Mouse (Mus musculus) hindbrain, postnatal 0 days (tissue): ENCODE measurements around the gene Gm21992. TPM values are rescaled to one million over a fixed set of nuclear protein-coding genes. Genes with fewer than 3 reads are reported as not detected.

ENCODE experiments used
- ATAC-seq: fragments of 200-750 bp; cut with Nextera tagmentation; 2 replicates; pipeline ENCODE4 v1.8.0; 2017; ENCODE audit warnings: mild to moderate bottlenecking, moderate TSS enrichment, moderate library complexity
- DNase-seq: peaks from one replicate; pipeline ENCODE4 v3.0.0-alpha.2; 2015; ENCODE audit warnings: low spot score
- H3K27ac ChIP-seq: fragments of 300-500 bp; sonication (generic); 2 replicates; pipeline ENCODE4 v1.5.1; 2014; ENCODE audit warnings: mild to moderate bottlenecking
- H3K27me3 ChIP-seq: fragments of 300-500 bp; sonication (generic); 2 replicates; pipeline ENCODE4 v1.6.1; 2014; ENCODE audit warnings: low read length, mixed read lengths; ENCODE audit not compliant: insufficient read depth
- H3K36me3 ChIP-seq: fragments of 300-500 bp; sonication (generic); 2 replicates; pipeline ENCODE4 v1.6.1; 2014; ENCODE audit warnings: low read length, mixed read lengths; ENCODE audit not compliant: insufficient read depth
- H3K4me1 ChIP-seq: fragments of 300-500 bp; sonication (generic); 2 replicates; pipeline ENCODE4 v1.6.1; 2014; ENCODE audit warnings: antibody characterized with exemption, low read length, mixed read lengths; ENCODE audit not compliant: insufficient read depth
- H3K4me2 ChIP-seq: fragments of 300-500 bp; sonication (generic); 2 replicates; pipeline ENCODE4 v1.6.1; 2014; ENCODE audit warnings: low read depth, mild to moderate bottlenecking, low read length, moderate library complexity, mixed read lengths
- H3K4me3 ChIP-seq: fragments of 300-500 bp; sonication (generic); 2 replicates; pipeline ENCODE4 v1.5.1; 2014; ENCODE audit warnings: low read length
- H3K9ac ChIP-seq: fragments of 300-500 bp; sonication (generic); replicated peaks from 2 replicates; pipeline ENCODE4 v1.6.1; 2014; ENCODE audit warnings: mild to moderate bottlenecking, low read length, moderate library complexity, mixed read lengths
- H3K9me3 ChIP-seq: fragments of 300-500 bp; sonication (generic); 2 replicates; pipeline ENCODE4 v1.6.1; 2016; ENCODE audit warnings: low read length, mixed read lengths
- CTCF ChIP-seq: IDR thresholded peaks from 2 replicates; pipeline ENCODE4 v1.5.1; 2016; ENCODE audit warnings: antibody characterized with exemption, control low read depth, low read depth
- WGBS: fragments of 180-500 bp; shearing (Covaris S2); extraction: QIAGEN DNeasy Blood & Tissue Kit; methylation state at CpG from one replicate; pipeline ENCODE4 v1.1.7; 2014; 5-methylcytosine and 5-hydroxymethylcytosine counted together
- polyA plus RNA-seq: library from polyadenylated mRNA; unstranded; fragments of >200 nt; fragmentation: Nextera tagmentation; extraction: Ambion mirVana; gene quantifications from 2 replicates; pipeline ENCODE4 v1.2.1, GENCODE M21; 2015
- total RNA-seq: library from RNA; depleted of rRNA; stranded (reverse); fragments of >200 nt; gene quantifications from 2 replicates; pipeline ENCODE4 v1.2.3, GENCODE M21; 2014; rRNA removed

Gene Gm21992
- total RNA-seq = 6.9 and 9.8 TPM in 2 replicates
- polyA plus RNA-seq = 11.9 and 19.8 TPM in 2 replicates

DNA sequence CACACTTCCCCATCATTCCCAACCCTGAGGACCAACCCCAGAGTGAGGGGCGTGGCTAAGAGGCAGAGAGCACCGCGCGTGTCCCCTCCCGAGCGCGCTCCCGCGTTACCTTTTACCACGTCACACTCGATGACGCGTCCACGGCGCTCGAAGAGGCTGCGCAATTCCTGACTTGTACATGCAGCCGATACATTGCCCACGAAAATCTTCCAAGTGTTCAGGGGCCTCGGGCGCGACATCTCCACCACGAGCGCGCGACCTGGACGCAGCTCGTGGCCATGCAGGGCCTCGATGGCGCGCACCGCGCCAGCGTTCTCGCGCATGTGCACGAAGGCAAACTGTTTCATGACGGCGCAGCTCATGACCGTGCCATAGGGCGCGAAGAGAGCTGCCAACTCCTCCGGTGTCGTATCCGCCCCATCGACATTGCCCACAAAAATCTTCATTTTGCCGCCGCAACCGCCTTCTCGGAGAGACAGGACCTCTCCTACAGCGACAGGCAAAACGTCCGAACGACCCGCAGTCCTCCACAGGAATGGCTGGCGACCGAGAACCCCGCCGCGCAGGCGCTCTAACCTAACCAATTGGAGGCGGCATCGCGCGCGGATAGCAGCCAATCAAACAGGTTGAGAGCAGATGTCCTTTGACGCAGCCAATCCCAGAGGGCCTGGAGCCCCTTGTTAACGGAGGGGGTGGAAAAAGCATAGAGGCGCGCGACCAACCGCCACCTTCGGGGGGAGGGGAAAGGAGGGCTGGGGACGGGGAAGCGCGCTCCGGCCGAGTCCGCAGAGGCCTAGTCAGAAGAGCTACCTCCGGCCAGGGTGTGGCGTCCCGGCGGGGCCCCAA, at the start of gene Gm21992, which contains the start of gene Rbm14:
Gene Gm21992 (minus strand): TSS at position 550 of the 846 bp plus-strand sequence.
Gene Rbm14 (minus strand): TSS at position 572 of the 846 bp plus-strand sequence.
- WGBS = under 1% methylated on average over 83 of the region's 83 CpGs
- ATAC-seq (peak; percentile 98), DNase-seq (peak; percentile 100)
- Histone ChIP-seq H3K4me3 (peak within 1 kb of the TSS; percentile 83), H3K4me1 (peaks cover 12% of the 10 kb centered on the region; the same call in 1 of the 2 replicates), H3K9ac (peak within 1 kb of the TSS; percentile 71), H3K27ac (peak within 1 kb of the TSS; percentile 95), H3K4me2 (peak within 1 kb of the TSS; percentile 92), H3K36me3 (no peaks in the 10 kb centered on the region), H3K9me3 (no peaks in the 10 kb centered on the region), H3K27me3 (no peaks in the 10 kb centered on the region)
- no peak for TF ChIP-seq CTCF

GRCm38 (mm10) chr19:4859081-4859480, 47.7 kb upstream of the Gm21992 start:
- DNase-seq (no peak), ATAC-seq (no peak)
- TF ChIP-seq CTCF = no peak
- H3K9me3 ChIP-seq = no peaks in the 10 kb centered on the region
- H3K27ac ChIP-seq = no peak overlapping the region
- no peak overlapping the region for H3K4me2 ChIP-seq
- H3K4me3 ChIP-seq = no peak overlapping the region
- H3K36me3 ChIP-seq = peaks cover 22% of the 10 kb centered on the region
- H3K9ac ChIP-seq = no peak overlapping the region
- H3K4me1 ChIP-seq = no peaks in the 10 kb centered on the region
- no peaks in the 10 kb centered on the region for H3K27me3 ChIP-seq
- 74% methylated on average over 6 of the region's 6 CpGs for WGBS

DNA sequence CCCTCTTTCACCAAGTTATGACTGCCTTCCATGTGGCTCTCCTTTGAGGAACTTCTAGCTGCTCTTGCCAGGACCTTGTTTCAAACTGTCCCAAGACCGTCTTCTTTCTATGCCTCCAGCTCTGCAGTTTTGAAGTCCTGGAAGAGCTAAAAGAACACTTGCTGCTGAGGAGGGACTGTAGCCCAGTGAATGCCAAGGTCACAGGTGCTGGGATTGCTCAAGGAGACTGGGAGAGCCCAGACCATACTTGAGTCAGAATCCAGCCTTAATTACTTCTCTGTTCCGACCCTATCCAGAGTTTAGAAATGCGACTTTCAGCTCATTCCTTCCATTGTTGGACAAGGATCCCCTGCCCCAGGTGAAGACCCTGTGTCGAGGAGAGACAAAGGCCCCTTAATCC, 44.5 kb upstream of the Gm21992 start:
- no peaks in the 10 kb centered on the region for H3K4me1 ChIP-seq
- no peaks in the 10 kb centered on the region for H3K9me3 ChIP-seq
- DNase-seq (no peak), ATAC-seq (no peak)
- WGBS = 63% methylated on average over 4 of the region's 4 CpGs
- no peak overlapping the region for H3K27ac ChIP-seq
- no peaks in the 10 kb centered on the region for H3K27me3 ChIP-seq
- H3K9ac ChIP-seq = no peak overlapping the region
- TF ChIP-seq CTCF = no peak
- H3K36me3 ChIP-seq = peaks cover 22% of the 10 kb centered on the region
- H3K4me2 ChIP-seq = peak overlapping the region; percentile 99
- H3K4me3 ChIP-seq = peak overlapping the region; percentile 75

- peak overlapping the region; percentile 76 for H3K9ac ChIP-seq
- peak overlapping the region; percentile 75 for H3K4me3 ChIP-seq
- peaks cover 17% of the 10 kb centered on the region for H3K36me3 ChIP-seq
- ATAC-seq = no peak; the same call in 1 of the 2 replicates
- H3K27ac ChIP-seq = peak overlapping the region; percentile 60; the same call in 1 of the 2 replicates
- TF ChIP-seq CTCF = no peak
- under 1% methylated on average over 14 of the region's 14 CpGs for WGBS
- peak overlapping the region; percentile 99 for H3K4me2 ChIP-seq
- no peaks in the 10 kb centered on the region for H3K4me1 ChIP-seq
- H3K27me3 ChIP-seq = no peaks in the 10 kb centered on the region
- no peak for DNase-seq
- H3K9me3 ChIP-seq = no peaks in the 10 kb centered on the region
Observed at GRCm38 (mm10) chr19:4855470-4855820, 44.0 kb upstream of the Gm21992 start.

DNA sequence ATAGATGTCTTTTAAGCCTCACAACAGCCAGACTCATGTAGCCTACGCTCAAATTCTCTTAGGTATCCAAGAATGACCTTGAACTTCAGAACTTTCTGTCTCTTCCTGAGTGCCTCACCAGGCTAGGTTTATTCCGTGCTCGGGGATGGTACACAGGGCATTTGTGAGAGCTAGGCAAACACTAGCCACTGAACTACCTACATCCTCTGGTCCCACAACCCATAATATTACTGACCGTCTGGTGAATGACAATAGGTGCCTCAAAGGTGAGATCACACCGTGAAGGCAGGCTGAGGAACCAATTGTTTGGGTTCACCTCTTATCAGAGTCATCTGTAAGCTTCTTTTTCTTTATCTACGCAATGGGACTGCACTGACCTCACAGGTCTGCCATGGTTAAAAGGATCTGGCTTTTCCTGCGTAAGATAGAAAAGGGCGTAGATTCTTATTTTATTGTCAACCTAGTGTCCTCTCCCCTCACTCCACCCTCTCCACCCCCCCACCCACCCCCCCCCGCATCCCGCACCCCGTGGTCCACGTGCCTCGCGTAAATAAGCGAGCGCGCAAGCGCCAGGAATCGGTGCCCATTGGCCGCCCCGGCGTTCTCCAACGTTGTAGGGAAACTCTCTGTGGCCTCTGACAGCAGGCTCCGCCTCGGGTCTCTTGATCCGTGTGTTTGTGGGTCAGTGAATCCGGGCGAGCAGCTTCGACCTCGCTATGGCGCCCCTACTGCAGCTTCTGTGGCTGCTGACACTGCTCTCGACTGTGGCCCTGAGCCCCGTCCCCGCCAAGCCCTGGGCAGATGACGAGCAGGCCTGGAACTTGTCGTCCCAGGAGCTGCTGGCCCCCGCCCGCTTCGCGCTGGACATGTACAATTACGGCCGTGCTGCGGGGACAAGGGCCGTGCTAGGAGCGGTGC, 43.4 kb upstream of the Gm21992 start, which contains the start of gene Ctsf:
Gene Ctsf (plus strand): TSS at position 579 of the 918 bp plus-strand sequence.
- no peaks in the 10 kb centered on the region for H3K27me3 ChIP-seq
- peak within 1 kb of the TSS; percentile 75 for H3K4me3 ChIP-seq
- H3K36me3 ChIP-seq = peaks cover 12% of the 10 kb centered on the region
- peak within 1 kb of the TSS; percentile 99 for H3K4me2 ChIP-seq
- DNase-seq (peak; percentile 93), ATAC-seq (peak; percentile 93)
- no peak; the same call in 1 of the 2 replicates for TF ChIP-seq CTCF
- WGBS = 4% methylated on average over 45 of the region's 45 CpGs
- peak within 1 kb of the TSS; percentile 60 for H3K27ac ChIP-seq
- no peaks in the 10 kb centered on the region for H3K4me1 ChIP-seq
- H3K9ac ChIP-seq = peak within 1 kb of the TSS; percentile 76
- H3K9me3 ChIP-seq = no peaks in the 10 kb centered on the region

DNA sequence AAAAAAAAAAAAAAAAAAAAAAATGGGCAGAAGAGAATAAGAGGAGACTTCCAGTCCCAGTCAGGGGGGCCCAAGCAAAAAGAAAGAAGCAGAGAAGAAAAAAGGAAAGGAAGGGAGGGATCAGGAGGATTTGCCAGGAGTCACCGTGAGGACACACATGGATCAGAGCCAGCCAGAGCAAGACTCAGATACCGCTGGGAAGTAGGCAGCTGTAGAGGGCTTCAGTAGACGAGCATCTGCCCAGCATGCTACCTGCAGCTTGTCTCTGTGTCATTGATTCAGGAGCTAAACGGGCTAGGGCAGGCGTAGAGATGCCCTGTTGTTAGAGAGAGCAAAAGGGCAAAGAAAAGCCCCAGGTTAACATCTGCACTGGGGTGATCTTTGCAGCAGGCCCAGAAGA, 38.9 kb upstream of the Gm21992 start:
- TF ChIP-seq CTCF = no peak
- 38% methylated on average over 5 of the region's 5 CpGs for WGBS
- no peak for DNase-seq

More for the DNA sequence above, 38.9 kb upstream of the Gm21992 start:
- no peak overlapping the region for H3K27ac ChIP-seq
- H3K4me3 ChIP-seq = no peak overlapping the region
- H3K36me3 ChIP-seq = no peaks in the 10 kb centered on the region
- no peaks in the 10 kb centered on the region for H3K27me3 ChIP-seq
- no peak overlapping the region for H3K9ac ChIP-seq
- ATAC-seq = no peak
- H3K9me3 ChIP-seq = no peaks in the 10 kb centered on the region
- no peaks in the 10 kb centered on the region for H3K4me1 ChIP-seq
- no peak overlapping the region for H3K4me2 ChIP-seq
